Mouse (Mus musculus) C2C12 (cell line): ENCODE measurements at regions not wholly inside any gene's neighbourhood (a gene's known extent, or its start where the extent isn't known, plus 50 kb on each side); places are given as distances from the start of the nearest gene placed in this dataset.

ENCODE experiments used
- CTCF ChIP-seq: IDR thresholded peaks from one replicate; pipeline ENCODE4 v1.5.1; 2011; ENCODE audit not compliant: control insufficient read depth, insufficient read depth, insufficient read length
- MAX ChIP-seq: IDR thresholded peaks from one replicate; pipeline ENCODE4 v1.6.1; 2011; ENCODE audit warnings: mild to moderate bottlenecking, control low read depth

GRCm38 (mm10) chr9:61144685-61145318, 227.4 kb upstream of the Tle3 start:
- no peak for TF ChIP-seq MAX
- TF ChIP-seq CTCF: no peak
